Mouse (Mus musculus) layer of hippocampus, adult 11-12 months (tissue): ENCODE measurements around the gene Pglyrp3.
"Not testable (repeated sequence)": the region's sequence is repeated elsewhere in the genome, so short reads cannot be mapped to it uniquely, and the experiment has no call there.

ENCODE experiments used
- DNase-seq: peaks from one replicate; pipeline ENCODE4 v3.0.0; 2022; ENCODE audit warnings: low spot score

Pglyrp3 gene

DNA sequence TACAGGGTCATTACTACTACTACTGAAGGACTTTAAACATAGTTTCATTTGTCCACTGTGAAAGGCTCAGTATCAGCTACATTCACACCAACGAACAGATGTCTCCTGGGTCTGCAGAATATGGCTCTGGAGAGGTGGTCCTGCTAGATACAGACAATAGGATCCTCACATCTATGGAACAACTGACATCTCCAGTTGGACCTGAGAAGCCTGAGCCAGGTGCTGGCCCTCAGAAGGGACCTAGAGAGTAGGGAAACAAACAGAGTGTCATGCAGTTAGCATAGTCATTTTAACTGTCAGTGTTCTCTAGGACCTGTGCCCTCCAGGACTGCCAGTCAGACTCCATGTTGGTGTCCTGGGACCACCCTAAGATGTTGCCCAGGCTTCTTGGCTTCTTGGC, at the start of gene Pglyrp3:
Pglyrp3 (plus strand) TSS at position 301 of the 400 bp plus-strand sequence.
- no peak for DNase-seq

- DNase-seq, result no peak
These were observed 3.4 kb upstream of the Pglyrp3 start for GRCm38 (mm10) chr3:92011001-92011400.

GRCm38 (mm10) chr3:92024541-92024940, 10.2 kb downstream of the Pglyrp3 start:
- DNase-seq, result not testable (repeated sequence)

DNA sequence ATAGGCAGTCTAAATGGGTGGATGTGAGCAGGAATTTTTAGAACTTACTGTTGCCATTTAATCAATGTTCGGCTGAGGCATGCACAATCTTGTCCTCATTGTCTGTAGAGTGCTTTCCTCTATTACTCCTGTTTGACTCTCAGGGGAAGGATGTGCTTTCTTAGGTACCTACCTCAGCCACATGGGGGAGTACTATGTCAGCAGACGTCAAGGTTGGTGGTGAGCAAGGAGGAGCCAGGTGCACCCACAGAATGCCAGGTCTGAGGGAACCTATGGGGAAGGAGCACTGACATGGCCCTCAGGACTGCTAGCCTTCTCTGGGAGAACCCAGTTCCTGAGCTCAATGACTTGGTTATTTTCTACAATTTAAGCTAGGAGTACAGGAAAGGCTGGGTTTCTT, 18.8 kb downstream of the Pglyrp3 start:
- no peak for DNase-seq

- DNase-seq, result no peak
These were observed 19.5 kb downstream of the Pglyrp3 start for GRCm38 (mm10) chr3:92033892-92034291.

GRCm38 (mm10) chr3:92050382-92051054, 36.1 kb downstream of the Pglyrp3 start:
- DNase-seq, result peak; percentile 11

GRCm38 (mm10) chr3:92080462-92081284, 66.3 kb downstream of the Pglyrp3 start:
- DNase-seq, result peak; percentile 57
